13 mouse cellular contexts compared by ENCODE assay signal in genomic region chr11:57615286-57615685, GRCm38 (mm10).
"Had no signal": no experiment of that assay in that cellular context is flagged by ENCODE, and none has a peak within 500 bp of the region (broad histone marks: within the 10 kb centered on the region; RNA-seq: fewer than 3 reads in every experiment).

No protein-coding gene starts in this region.

- H3K4me2 ChIP-seq: limb, embryonic 12.5 days; liver, embryonic 13.5 days; neural tube, embryonic 13.5 days had no signal

- H3K27ac ChIP-seq: limb, embryonic 12.5 days; liver, embryonic 13.5 days; neural tube, embryonic 13.5 days had no signal

- H3K9ac ChIP-seq: limb, embryonic 12.5 days; liver, embryonic 13.5 days; neural tube, embryonic 13.5 days had no signal

- H3K4me3 ChIP-seq: limb, embryonic 12.5 days; liver, embryonic 13.5 days; midbrain, embryonic 10.5 days; neural tube, embryonic 13.5 days had no signal

- H3K36me3 ChIP-seq: limb, embryonic 12.5 days; liver, embryonic 13.5 days; midbrain, embryonic 10.5 days; neural tube, embryonic 13.5 days had no signal

- DNase-seq: kidney, adult 18-20 months; layer of hippocampus, adult 9-11 months; layer of hippocampus, postnatal 36 days; liver; liver, embryonic 13.5 days; midbrain, embryonic 14.5 days; retina, postnatal 1 day; right cerebral cortex, postnatal 4 days; spleen, adult 18-20 months; thymus, postnatal 36 days had no signal

- H3K9me3 ChIP-seq: limb, embryonic 12.5 days; liver, embryonic 13.5 days; midbrain, embryonic 10.5 days; neural tube, embryonic 13.5 days had no signal
